Mouse (Mus musculus) monocyte, adult 2 months (primary cell): ENCODE results near the gene Ubtd2.
A peak's percentile ranks its signal among the peaks of the same experiment; 100 is the strongest.

Experiments
- DNase-seq, 2 experiments: peaks; one replicate each; pipeline ENCODE4 v3.0.0; 2022; ENCODE audit warnings: low spot score in 2 of 2, low read depth in 1 of 2

The Ubtd2 gene

GRCm38 (mm10) chr11:32544041-32544440, 88.9 kb downstream of the Ubtd2 start:
- DNase-seq = no peak

DNA sequence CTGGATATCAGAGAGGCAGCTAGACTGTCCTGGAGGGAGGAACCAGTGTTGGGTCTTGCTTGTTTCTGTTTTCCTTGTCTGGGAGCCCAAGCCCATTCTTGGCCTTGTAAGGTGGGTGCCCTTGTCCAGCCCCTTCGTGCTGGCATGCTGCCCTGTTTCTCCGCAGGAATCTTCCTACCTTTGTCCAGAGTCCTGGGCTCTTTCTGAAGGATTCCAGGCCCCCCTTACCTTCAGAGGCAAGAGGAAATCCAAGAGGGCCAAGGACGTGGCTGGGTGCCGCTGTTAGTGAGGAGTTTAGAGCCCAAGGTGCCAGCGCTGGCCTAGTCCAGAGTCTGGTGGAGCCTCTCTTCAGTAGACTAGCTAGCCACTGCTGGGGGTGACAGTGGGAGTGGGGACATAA, 89.3 kb downstream of the Ubtd2 start:
- DNase-seq = no peak

DNA sequence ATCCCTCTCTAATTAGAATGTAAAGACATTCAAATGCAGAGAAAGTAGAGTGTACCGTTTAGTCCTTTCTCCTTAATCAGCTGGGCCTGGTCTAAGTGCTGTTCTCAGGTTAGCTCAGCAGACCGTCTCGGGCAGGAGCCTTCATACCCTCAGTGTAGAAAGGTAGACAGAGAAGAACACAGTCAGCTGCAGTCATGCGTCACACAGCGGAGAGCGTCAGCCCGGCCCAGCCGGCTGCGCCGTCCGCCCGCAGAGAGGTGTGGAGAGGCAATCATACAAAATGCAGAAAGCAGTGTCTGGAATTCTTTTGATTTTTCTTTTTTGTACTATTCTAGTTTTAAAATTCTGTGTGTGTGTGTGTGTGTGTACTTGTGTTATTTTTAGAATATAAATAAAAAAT, 90.4 kb downstream of the Ubtd2 start:
- DNase-seq = no peak

DNA sequence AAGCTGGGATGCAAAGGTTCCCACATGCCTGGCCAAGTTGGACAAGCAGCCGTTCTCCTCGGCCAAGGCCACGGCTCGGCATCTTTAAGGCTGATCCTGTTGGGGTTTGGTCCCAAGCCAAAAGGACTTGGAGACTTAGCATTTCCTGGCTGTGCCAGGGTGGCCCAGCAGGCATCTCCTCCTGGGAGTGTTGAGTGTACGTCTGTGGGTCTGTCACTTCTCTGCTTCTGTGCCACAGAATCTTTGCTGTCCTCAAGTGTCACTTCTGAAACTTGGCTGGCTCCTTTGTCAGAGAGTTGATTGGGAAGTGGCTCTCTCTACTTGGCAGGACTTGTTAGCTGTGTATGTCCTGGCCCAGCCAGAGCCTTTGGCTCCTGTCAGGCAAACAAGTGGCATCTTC, 91.3 kb downstream of the Ubtd2 start:
- no peak for DNase-seq

GRCm38 (mm10) chr11:32547391-32547947, 92.3 kb downstream of the Ubtd2 start:
- DNase-seq = no peak

GRCm38 (mm10) chr11:32548240-32548639, 93.1 kb downstream of the Ubtd2 start:
- DNase-seq = no peak

DNA sequence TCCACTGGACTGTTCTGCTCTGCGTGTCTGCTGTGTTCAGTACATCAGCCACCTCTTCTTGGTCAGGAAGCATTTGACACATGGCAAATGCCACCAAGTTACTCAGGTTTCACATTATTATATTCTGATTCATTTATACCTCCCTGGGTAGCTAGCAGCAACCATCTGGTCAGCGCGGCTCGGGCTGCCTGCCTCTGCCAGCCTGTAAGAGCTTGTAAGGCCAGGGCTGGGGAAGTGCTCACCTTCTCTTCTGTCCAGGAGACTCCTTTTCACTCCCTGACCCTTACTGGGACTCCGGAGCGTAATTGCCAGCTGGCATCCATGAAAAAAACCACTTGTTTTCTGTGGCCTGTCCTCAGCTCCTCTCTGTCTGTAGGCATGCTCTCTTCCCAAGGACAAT, 94.1 kb downstream of the Ubtd2 start:
- no peak for DNase-seq

DNA sequence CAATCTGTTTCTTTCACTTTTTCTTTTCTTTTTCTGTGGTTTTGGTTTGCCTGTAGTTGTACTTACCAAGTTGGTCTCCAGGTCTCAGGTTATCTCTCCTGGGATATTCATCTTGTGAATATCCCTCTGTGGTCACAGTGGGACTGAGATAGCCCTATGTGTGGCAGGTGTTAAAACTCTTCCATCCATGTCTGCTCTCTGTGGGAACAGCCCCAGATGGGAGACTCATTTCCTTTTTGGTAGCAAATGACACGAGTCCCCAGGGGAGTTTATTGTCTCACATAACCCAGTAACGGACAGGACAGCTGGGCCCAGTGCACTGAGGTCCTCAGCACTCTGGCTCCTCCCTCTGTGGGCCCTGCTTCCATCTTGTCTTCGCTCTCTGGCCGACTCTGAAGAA, 94.9 kb downstream of the Ubtd2 start:
- no peak for DNase-seq

DNA sequence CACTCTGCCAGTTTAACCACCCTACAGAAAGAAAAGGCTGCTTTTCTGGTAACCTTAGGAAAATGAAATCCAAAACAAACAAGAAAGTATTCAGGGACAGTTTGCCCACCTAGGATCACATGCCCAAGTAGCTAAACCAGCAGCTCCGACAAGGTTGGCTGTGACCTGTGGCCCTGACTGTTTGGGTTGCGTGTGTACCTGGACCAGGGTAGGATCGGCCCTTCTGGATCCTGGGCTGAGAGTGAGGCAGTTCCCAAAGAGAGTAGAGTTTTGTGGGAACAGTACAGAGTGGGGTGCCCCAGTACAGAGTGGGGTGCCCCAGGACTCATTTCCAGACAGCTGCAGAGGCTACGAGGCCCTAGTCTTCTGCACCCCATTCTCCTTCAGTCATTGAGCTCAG, 95.9 kb downstream of the Ubtd2 start:
- no peak for DNase-seq

- no peak for DNase-seq
Measured at GRCm38 (mm10) chr11:32551579-32552297, 96.6 kb downstream of the Ubtd2 start.

GRCm38 (mm10) chr11:32552401-32553090, 97.4 kb downstream of the Ubtd2 start:
- DNase-seq = no peak

GRCm38 (mm10) chr11:32553311-32554140, 98.4 kb downstream of the Ubtd2 start:
- DNase-seq = no peak

- peak in 1 of 2 experiments; percentile 72 for DNase-seq
Measured at GRCm38 (mm10) chr11:32554141-32555091, 99.2 kb downstream of the Ubtd2 start.

DNA sequence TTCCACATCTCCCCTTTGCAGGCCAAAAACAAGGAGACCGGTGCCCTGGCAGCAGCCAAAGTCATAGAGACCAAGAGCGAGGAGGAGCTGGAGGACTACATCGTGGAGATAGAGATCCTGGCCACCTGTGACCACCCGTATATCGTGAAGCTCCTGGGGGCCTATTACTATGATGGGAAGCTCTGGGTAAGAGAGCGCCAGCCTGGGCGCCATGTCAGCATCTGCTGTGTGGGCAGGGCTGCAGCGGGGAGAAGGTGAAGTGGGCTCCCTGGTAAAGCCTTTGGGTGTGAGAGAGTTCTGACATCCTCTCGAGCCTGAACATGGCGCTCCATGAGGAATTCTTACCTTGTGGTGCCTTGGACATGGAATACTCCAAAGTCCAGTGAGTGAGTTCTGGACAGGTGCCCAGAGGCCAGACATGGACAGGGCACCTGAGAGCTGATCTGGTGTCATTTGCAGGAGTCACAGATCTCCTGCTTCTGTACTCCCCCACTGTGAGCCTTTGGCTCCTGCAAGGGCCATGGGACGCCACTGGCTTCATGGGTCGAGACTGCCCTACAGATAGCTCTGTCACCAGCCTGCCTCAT, 100.0 kb downstream of the Ubtd2 start:
- DNase-seq = no peak

DNA sequence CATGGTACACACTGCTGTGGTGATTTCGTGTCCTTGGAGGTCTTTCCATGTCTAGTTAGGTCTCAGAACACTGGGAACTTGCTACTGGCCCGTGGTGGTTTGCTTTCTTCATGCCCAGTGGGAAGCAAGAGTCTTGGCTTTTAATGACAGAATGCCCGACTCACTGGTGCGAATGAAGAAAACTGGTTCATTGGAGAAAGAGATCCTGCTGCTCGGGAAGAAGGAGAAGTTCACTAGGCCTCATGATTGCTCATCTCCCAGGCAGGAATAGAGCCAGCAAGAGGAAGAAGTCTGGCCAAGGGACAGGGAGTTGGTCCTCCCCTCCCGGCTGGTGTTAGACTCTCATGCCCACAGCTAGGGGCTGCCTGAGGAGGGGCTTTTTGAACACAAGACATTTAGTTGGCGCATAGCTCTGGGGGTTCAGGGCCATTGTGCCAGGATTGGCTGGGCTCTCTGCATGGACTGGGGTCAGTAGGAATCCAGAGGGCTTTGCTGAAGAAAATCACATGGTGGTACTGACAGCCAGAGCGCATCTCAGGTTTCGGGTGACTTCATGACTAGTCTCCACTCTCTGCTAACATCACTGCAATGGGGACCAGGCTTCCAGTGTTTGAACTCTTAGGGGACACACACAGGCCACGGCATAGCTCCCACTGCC, 101.3 kb downstream of the Ubtd2 start:
- DNase-seq = no peak

DNA sequence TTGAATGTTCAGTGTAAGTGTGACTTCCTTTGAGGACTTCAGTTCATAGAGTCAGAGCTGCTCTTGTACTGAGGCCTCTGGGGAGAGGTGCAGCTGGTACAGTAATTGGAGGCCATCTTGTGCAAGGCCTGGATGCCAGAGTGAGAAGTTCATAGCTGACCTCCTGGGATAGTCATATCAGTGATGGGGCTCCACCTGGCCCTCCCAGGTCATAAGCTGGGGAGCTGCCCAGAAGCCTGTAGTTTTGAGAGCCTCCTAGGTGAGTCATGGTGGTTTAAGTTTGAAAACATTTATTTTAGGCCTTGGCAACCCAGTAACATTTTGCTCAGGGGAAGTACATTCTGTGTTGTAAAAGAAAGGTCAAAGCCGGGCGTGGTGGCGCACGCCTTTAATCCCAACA, 102.9 kb downstream of the Ubtd2 start:
- DNase-seq = peak in 1 of 2 experiments; percentile 58

- no peak for DNase-seq
Measured at GRCm38 (mm10) chr11:32558677-32559076, 103.5 kb downstream of the Ubtd2 start.

GRCm38 (mm10) chr11:32560015-32560770, 105.0 kb downstream of the Ubtd2 start:
- no peak for DNase-seq
